Mouse (Mus musculus) gastrocnemius, postnatal 14 days (tissue): Measurements from ENCODE around the gene Spef1. TPM values are rescaled to one million over a fixed set of nuclear protein-coding genes. Genes with fewer than 3 reads are reported as not detected.

Source experiments
- DNase-seq: peaks from one replicate; pipeline ENCODE4 v3.0.0; 2021; ENCODE audit warnings: mixed read lengths
- intact Hi-C: fragments of 180-260 bp; cut with DNase I; formaldehyde crosslinking; loops from one replicate; pipeline ENCODE4 v1.15.1; 2025; ENCODE audit warnings: low total_unique reads
- total RNA-seq, 2 experiments: library from RNA; stranded (reverse); gene quantifications; 2 replicates each; pipeline ENCODE4 v1.2.3; 2021

Gene Spef1
- total RNA-seq, 2 experiments from 2014 or later = 2.5 to 2.9 TPM

- DNase-seq = no peak
- intact Hi-C loops = no loop called here
Measured at GRCm38 (mm10) chr2:131148353-131149253, 38.5 kb downstream of the Spef1 start.

- intact Hi-C loops = no loop called here
Measured at GRCm38 (mm10) chr2:131147043-131147365, 40.1 kb downstream of the Spef1 start.

DNA sequence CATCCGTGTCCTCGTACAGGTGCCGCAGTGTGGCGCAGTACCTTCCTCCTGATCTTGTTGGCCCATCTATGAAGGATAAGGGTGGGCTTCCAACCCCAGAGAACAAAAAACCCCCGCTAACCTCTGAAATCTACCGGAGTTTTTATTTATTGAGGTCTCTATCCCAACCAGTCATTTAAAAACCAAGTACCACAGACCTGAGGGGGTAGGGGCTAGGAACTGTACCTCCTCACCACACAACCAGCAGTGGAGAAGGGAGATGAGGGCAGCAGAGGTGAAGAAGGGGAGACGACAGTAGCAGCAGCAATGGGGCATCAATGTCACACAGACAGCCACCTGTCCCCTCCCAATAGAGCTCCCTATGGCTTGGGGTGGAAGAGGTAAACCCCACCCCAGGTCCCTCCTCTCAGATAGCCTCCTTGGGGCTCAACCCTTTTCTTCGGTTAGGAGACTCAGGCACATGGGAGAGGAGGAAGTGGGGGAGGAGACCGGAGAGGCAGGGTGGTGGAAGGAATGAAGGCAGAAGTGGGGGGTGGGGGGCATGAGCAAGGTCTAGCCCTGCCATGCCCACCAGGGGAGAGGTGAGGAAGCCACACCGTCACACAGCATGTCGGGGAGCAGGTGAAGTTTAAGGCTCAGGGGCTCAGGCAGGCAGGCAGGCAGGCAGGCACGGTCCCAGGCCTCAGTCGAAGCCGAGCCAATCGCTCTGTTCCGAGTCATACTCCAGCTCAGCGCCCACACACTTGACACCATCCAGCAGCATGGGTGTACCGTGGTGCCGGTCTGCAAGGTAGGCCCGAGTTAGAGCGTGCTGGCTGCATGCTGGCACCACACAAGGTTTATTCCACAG is 40.7 kb downstream of the Spef1 start:
- no peak for DNase-seq
- intact Hi-C loops = no loop called here

More at GRCm38 (mm10) chr2:131147043-131147365, 40.1 kb downstream of the Spef1 start:
- DNase-seq = no peak

DNA sequence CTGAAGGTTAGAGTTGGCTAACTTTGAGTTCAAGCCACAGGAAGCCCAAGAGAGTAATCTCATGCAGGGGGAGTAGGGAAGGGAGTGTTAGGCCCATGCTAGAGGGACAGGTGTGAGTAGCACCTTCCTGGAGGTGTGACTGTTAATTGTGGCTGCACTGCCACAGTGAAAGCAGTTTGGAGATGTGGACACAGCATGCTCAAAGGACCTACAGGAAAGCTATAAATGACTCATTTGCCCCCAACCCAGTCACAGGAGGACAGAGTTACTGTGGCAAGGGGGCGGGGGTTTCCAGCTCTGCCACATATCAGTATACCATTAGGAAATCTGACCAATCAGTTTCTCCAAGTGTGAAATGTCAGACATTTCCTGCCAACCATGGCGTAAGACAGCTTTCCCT is 41.5 kb downstream of the Spef1 start:
- intact Hi-C loops = no loop called here
- DNase-seq = no peak

DNA sequence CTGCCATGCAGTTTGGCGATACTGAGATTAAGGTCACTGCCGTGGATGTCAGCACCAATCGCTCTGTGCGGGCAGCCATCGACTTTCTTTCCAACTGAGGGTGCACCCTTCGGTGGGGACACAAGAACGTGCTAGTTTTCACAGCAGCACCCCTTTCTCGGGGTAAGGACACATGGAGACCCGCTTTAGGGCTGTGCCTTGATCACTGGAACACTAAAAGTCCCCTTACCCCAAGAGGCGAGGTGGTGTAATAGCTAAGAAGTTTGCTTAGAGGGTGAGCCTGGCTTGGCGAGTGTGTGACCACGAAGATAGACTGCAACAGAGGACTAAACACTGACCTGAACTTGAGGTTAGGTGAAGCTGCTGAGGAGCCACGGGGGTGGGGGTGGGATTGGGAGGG is 42.0 kb downstream of the Spef1 start:
- no peak for DNase-seq

GRCm38 (mm10) chr2:131143007-131143780 is 43.9 kb downstream of the Spef1 start:
- intact Hi-C loops = loop anchor here (5.0 kb wide), 1 partner anchor 46 kb away; no protein-coding TSS in a partner anchor
- DNase-seq = no peak

More for the DNA sequence above, 42.0 kb downstream of the Spef1 start:
- intact Hi-C loops = no loop called here

GRCm38 (mm10) chr2:131142592-131142991 is 44.5 kb downstream of the Spef1 start:
- intact Hi-C loops = loop anchor here (5.0 kb wide), 1 partner anchor 45 kb away; no protein-coding TSS in a partner anchor
- peak; percentile 88 for DNase-seq

- intact Hi-C loops = loop anchor here (5.0 kb wide), 1 partner anchor 44 kb away; no protein-coding TSS in a partner anchor
- no peak for DNase-seq
Measured at GRCm38 (mm10) chr2:131141336-131141986, 45.6 kb downstream of the Spef1 start.

GRCm38 (mm10) chr2:131140533-131140905 is 46.6 kb downstream of the Spef1 start:
- intact Hi-C loops = loop anchor here (5.0 kb wide), 1 partner anchor 43 kb away; no protein-coding TSS in a partner anchor

DNA sequence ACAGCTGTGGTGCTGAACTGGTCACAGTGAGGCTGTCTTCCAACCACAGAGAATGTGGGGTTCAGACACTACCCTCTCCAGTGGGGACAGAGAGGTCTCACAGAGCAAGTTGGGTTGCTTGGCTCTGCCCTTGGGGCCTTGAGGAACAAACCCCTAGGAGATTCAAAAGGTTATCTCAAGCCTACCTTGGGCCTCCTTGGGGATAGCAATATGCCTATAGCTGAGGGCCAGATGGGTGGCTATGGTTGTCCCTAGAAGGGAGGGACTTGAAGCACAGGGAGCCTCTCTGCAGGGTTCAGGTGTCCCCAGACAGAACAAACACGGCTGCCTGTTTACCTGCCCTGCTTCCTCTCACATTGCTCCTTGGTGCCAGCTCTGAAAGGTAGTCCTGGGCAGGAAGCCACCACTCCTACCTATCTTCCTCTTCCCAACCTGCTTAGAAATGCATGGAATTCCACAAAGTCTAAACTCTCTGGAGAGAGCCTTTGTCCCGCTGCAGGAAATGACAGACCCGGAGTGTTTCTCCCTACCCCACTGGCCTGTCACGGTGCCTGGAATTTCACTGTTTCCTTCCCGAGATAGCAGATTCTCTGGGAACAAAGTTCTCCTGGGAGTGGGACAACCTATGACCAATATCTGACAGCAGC is 47.1 kb downstream of the Spef1 start:
- DNase-seq = no peak
- intact Hi-C loops = loop anchor here (5.0 kb wide), 1 partner anchor 43 kb away; no protein-coding TSS in a partner anchor

More at GRCm38 (mm10) chr2:131140533-131140905, 46.6 kb downstream of the Spef1 start:
- DNase-seq = no peak

DNA sequence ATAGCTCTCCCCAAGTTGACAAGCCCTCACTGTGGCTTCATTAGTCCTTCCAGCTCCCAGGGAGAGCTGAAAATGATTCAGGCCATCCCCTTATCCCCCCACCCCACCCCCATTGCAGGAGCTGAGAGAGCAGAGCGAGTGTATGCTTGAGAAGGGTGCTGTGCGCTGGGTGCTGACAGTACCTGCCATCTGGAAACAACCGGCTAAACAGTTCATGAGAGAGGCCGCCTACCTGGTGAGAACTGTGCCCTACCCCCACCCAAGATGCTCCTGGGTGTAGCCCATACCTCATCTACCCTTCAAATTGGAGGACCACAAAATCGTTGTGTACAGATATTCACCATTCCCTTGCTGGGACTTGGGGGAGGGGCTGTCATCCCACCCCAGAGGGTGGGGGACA is 47.8 kb downstream of the Spef1 start:
- intact Hi-C loops = no loop called here
- DNase-seq = no peak

DNA sequence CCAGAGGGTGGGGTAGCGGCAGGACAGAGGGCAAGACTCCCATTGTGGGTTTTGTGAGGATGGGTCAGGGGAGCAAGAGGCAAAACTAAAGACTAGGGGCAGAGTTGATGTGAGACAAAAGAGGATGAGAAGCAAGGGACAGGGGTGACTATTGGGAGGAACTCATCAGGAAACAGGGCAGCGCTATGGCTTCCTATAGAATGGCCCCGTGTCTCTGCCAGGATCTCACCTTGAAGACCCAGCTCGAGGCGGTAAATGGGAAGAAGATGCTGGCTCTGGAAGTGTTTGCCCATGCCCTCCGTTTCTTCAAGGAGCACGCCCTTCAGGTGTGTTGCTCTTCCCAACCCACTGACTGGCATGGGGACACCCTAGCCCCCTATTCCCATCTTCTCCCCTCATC is 48.3 kb downstream of the Spef1 start:
- intact Hi-C loops = no loop called here
- no peak for DNase-seq

GRCm38 (mm10) chr2:131138296-131138695 is 48.8 kb downstream of the Spef1 start:
- intact Hi-C loops = no loop called here
- no peak for DNase-seq

- no peak for DNase-seq
- intact Hi-C loops = no loop called here
Measured at GRCm38 (mm10) chr2:131135521-131136139, 51.5 kb downstream of the Spef1 start.

- intact Hi-C loops = no loop called here
- no peak for DNase-seq
Measured at GRCm38 (mm10) chr2:131134826-131135400, 52.2 kb downstream of the Spef1 start.

GRCm38 (mm10) chr2:131134381-131134780 is 52.7 kb downstream of the Spef1 start:
- no peak for DNase-seq
- intact Hi-C loops = no loop called here

DNA sequence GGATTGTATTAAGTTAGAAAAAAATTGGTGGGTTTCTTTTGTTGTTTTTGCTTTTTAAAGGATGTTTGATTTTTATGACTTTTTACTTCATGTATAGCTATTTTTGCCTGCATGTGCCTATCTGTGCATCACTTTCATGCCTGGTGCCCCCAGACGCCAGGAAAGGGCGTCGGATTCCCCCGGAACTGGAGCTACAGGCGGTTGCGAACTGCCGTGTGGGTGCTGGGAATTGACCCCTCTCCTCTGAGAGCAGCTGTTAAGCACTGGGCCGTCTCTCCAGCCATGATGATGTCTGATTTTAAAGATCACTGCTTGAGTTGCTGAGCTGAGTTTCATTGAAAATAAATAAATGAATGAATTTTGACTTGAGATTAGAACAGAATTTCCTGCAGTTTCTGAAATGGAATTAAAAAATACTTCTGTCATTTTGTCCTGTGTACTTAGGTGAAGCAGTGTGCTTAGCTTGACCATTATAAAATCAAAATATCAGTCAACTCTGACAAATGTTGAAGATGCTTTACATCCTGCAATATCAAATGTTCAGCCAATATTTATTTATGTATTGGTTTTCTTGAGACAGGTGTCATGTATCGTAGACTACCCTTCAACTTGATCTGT is 54.0 kb downstream of the Spef1 start, which contains the start of gene Gm11037:
Gene Gm11037, plus strand, starts transcription at position 568 of the 618 bp plus-strand sequence.
- intact Hi-C loops = no loop called here
- DNase-seq = no peak
